Mouse (Mus musculus) adrenal gland, adult (tissue): ENCODE measurements at regions not wholly inside any gene's neighbourhood (a gene's known extent, or its start where the extent isn't known, plus 50 kb on each side); places are given as distances from the start of the nearest gene placed in this dataset.
A peak's percentile ranks its signal among the peaks of the same experiment; 100 is the strongest.

Experiments
- DNase-seq, 2 experiments: peaks; one replicate each; pipeline ENCODE4 v3.0.0; 2022 to 2023; ENCODE audit warnings: low spot score in 1 of 2; ENCODE audit not compliant: inconsistent age in 2 of 2

- no peak for DNase-seq
Measured at GRCm38 (mm10) chr10:68378212-68378611, 99.7 kb upstream of the Arid5b start.

- DNase-seq, result no peak
Measured at GRCm38 (mm10) chr10:68377479-68377878, 98.9 kb upstream of the Arid5b start.

GRCm38 (mm10) chr10:68373875-68374274 is 95.3 kb upstream of the Arid5b start:
- no peak for DNase-seq

- DNase-seq, result no peak
Measured at GRCm38 (mm10) chr10:68371785-68372184, 93.2 kb upstream of the Arid5b start.

- no peak for DNase-seq
Measured at GRCm38 (mm10) chr10:68370986-68371385, 92.4 kb upstream of the Arid5b start.

- no peak for DNase-seq
Measured at GRCm38 (mm10) chr10:68366796-68367195, 88.3 kb upstream of the Arid5b start.

DNA sequence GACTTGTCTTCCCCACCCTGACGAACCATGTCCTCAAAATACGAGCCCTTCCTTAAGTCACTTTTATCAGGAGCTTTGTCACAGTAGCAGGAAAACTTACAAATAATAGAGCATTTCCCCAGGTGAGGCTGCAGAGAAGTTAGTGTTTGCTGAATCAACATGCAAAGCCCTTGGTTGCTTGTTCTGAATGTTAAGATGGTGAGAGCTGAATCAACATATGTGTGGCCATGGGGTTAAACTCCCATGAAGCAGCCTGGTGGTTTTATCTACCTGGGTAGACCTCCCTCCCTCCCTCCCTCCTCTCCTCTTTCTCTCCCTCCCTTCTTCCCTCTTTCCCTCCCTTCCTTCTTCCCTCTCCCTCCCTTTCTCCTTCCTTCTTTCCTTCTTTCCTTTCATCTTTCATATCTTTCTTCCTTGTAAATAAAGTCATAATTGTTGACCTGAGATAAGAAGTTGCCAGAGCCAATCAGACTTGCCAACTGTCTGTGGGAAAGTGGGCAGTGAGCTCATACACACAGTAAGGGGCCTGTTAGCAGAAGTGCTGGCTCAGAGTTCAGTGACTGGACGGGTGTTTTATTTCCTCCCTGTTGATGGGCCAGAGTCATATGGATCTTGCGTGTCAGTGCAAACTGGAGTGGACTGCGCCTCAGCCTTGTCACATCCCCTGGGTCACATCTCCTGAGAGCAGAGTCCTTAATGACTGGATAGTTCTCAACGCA is 82.4 kb upstream of the Arid5b start:
- DNase-seq, result no peak

GRCm38 (mm10) chr10:68359135-68359534 is 80.6 kb upstream of the Arid5b start:
- no peak for DNase-seq

GRCm38 (mm10) chr10:68356973-68357372 is 78.4 kb upstream of the Arid5b start:
- peak; percentile 31 to 75 for DNase-seq

GRCm38 (mm10) chr10:68356521-68356920 is 78.0 kb upstream of the Arid5b start:
- peak in 1 of 2 experiments; percentile 45 for DNase-seq

GRCm38 (mm10) chr10:68356093-68356485 is 77.5 kb upstream of the Arid5b start:
- DNase-seq, result peak in 1 of 2 experiments; percentile 31

GRCm38 (mm10) chr10:68355471-68356092 is 77.0 kb upstream of the Arid5b start:
- DNase-seq, result peak in 1 of 2 experiments; percentile 84

DNA sequence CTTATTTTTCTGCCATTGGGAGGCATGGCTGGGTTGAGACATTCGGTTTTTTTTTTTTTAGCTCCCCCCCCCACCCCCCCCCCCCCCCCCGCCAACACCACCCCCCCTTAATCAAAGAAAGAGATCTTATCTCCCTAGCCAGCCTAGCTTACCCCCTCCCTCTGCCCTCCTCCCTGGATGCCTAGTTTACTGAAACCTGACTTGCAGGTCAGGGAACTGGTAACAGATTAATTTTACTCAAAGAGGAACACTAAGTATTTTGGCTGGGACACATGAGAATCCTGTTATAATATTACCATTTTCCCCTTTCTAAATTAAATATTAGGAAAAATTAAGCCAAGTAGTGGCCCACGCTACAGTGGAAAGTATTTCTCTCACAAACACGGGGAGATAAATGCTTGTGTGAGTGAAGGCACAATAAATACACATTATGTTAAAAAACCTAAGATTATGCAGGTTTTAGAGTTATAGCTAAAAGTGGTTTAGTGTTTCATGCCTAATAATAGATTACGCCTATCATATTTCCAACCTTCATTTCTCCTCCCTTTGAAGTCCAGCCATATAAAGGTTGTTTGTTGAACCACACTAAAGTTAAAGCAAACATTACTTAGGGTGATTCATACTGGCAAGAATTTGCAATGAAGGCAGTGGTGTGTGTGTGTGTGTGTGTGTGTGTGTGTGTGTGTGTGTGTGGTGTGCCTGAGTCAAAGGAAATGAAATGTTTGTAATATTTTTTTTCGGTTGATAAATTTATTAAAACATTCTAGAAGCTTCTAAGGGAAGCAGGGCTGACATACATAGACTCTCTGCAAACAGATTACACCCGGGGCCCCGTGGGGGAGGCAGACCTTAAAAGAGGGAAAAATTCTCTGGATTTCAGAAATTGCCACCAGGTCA is 76.0 kb upstream of the Arid5b start:
- DNase-seq, result peak; percentile 53 to 88

GRCm38 (mm10) chr10:68353692-68354232 is 75.2 kb upstream of the Arid5b start:
- peak; percentile 31 to 80 for DNase-seq

DNA sequence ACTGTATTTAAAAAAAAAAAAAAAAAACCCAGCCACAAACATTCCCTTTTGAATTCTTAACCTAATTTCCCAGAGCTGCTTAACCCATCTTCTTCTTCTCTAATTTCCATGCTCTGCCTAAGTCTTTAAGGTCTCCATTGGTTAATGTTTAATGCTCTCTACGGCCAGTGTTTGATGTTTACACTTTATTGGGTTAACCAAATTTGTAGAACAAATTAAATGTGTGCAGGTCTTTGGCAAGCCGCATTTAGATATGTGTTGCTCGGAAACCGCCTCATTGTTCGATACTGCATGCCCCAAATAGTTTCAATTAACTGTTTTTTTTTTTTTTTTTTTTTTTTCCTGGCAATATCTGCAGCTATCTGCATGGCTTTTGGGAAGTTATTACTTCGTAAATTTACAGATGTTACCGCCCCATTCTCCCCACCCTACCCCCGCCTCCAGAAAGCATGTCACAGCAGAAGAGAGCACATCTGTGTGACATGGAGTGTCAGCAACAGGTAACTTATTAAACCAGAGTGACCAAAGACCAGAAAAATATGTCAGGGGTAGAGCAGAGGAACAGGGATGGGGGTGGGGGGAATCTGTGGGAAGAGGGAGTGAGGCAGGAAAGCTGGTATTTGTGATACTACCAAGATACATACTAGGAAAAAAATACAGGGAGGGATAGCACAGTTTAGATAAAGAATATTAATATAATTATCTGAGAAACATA is 73.5 kb upstream of the Arid5b start:
- DNase-seq, result no peak

DNA sequence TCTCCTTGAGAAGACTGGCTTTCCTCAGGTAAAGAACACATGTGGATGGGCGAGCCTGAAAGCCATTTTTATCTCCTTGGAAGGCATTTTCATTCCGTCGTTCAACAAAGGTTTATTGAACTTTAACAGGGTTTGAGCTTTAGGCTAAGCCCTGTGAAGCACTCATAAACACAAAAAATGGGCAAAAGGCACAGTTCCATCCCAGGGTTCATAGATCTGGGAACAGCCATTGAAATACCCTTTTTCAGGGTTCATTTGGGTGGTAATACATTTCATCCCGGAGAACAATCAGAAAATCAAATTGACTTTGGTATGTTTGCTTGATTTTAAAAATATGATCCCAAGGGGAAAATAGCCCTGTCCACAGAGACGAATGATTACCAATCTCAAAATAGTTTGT is 72.9 kb upstream of the Arid5b start:
- DNase-seq, result no peak

DNA sequence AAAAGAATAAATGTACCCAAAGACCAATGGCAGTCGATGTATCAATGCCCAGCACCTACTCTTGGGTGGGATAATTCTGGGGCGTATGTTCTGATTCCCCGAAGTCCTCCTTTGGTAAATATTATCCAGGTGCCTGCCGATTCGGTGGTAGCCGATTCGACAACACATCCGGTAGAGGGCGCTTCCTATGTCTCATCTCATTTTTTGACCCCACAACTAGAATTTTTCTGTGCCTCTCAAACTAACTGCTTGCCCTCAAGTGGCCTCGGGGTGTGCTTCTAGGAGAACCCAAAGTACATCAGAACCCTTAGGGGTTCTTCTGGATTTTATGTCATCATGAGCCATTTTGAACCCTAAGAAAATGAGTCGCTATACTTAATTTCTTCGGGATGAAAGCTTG is 72.3 kb upstream of the Arid5b start:
- DNase-seq, result no peak

- no peak for DNase-seq
Measured at GRCm38 (mm10) chr10:68347806-68348205, 69.3 kb upstream of the Arid5b start.

GRCm38 (mm10) chr10:68344991-68345720 is 66.6 kb upstream of the Arid5b start:
- DNase-seq, result no peak

DNA sequence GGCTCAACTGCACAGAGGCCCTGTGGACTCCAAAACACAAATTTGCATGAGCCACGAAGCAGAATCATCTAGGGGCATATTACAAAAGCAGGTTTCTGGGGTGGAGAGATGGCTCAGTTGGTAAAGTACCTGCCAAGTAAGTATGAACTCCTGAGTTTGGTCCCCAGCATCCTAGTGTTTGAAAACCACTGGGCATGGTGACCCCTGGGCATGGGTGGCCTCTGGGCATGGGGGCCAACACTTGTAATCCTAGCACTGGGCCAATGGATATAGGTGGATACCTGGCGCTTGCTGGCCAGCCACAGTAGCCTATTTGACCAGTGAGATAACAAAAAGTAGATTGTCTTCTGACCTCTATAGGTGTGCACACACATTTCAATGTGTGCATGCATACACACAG is 65.7 kb upstream of the Arid5b start:
- DNase-seq, result no peak
